Mouse (Mus musculus): ENCODE measurements around the gene Clcf1. TPM values are rescaled to one million over a fixed set of nuclear protein-coding genes. Genes with fewer than 3 reads are reported as not detected.

Clcf1 gene
- total RNA-seq, 2 experiments from 2014 or later = 7.9 to 11.1 TPM

GRCm38 (mm10) chr19:4216041-4216685, 2.1 kb downstream of the Clcf1 start:
- peak in 1 of 2 experiments; percentile 36 for DNase-seq (ENCODE audit: low spot score in 2 of 2)

DNA sequence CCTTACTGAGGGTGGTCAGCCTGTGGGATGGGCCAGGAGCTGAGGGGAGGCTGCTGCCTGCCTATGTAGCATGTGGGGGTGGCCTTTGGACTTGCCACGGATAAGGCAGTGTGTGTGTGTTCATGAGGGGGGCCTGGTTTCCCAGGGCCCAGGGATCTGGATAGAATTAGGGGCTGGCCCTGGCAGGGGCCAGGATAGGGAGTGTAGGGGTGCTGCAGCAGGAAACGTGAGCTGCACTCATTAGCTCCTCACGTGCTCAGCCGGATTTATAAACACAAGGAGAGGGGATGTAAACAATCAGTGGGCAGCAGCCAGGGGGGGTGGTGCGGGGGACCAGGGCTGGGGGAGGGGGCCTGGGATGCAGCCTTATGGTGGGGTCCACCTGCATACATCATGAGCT, 3.1 kb downstream of the Clcf1 start:
- no peak for DNase-seq (ENCODE audit: low spot score in 2 of 2)

DNA sequence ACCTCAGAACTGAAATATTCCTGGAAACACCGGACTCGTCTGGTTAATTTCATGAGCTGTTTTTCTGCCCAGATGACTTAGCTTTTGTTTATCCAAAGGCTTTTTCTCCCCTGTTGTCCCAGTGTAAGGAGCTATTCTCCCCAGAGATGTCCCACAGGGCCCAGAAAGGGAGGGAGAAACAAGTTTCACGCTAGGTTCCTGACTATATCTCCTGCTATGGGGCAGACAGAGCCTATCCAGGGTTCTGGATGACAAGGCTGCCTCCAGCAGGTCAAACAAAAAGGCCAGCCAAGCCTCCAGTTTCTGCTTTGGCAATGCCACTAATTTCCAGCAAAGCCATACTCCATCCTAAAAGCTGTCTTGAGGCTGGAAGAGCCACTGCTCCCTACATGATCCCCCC, 3.8 kb downstream of the Clcf1 start:
- no peak for DNase-seq (ENCODE audit: low spot score in 2 of 2)

DNA sequence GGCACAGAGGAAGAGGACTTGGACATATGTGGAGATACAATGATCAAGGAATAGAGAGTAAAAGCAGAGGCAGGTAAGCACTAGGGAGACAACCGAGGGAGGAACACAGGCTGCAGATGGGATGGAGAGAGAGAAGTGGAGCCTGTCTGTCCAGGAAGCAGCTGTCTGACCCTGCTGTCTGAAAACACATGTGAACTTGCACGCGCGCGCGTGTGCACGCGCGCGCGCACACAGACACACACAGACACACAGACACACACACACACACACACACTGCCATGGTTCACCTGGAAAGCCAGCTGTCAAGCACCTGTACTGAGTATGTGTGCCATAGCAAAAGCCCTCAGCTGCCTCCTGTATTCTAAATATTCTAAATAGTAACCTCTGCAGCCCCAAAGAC, 4.3 kb downstream of the Clcf1 start:
- no peak for DNase-seq (ENCODE audit: low spot score in 2 of 2)

DNA sequence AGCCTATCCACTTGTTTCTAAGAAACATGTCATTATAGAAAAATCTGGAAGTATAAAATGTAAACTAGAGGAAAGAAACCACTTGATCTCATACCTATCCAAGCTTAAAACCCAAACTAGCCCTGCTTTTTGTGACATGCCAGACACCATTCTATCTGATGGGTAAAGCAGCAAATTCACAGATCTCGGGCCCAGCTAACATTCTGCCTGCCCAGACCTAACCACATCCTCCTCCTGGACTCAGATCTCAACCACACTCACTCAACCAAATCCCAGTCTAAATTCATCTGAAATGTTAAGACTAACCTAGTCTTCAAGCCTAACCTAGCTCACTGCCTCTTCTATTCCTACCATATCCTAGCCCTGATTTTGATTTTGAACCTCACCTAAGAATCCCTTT, 4.7 kb downstream of the Clcf1 start:
- no peak for DNase-seq (ENCODE audit: low spot score in 2 of 2)

DNA sequence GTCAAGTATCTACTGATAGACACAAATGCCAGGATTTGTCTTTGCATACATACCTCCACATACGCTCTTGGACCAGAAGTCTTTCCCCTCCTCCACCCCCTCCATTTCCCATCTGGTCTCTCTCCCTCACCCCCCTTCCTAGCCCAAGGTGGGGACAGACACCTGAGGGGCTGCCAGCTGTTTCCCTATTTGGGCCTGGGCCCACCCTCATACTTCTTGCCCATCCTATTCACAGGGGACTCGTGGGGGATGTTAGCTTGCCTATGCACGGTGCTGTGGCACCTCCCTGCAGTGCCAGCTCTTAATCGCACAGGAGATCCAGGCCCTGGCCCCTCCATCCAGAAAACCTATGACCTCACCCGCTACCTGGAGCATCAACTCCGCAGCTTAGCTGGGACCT, 5.9 kb downstream of the Clcf1 start:
- DNase-seq (ENCODE audit: low spot score in 2 of 2) = no peak

- DNase-seq (ENCODE audit: low spot score in 2 of 2) = no peak
Measured at GRCm38 (mm10) chr19:4220416-4220815, 6.4 kb downstream of the Clcf1 start.

DNA sequence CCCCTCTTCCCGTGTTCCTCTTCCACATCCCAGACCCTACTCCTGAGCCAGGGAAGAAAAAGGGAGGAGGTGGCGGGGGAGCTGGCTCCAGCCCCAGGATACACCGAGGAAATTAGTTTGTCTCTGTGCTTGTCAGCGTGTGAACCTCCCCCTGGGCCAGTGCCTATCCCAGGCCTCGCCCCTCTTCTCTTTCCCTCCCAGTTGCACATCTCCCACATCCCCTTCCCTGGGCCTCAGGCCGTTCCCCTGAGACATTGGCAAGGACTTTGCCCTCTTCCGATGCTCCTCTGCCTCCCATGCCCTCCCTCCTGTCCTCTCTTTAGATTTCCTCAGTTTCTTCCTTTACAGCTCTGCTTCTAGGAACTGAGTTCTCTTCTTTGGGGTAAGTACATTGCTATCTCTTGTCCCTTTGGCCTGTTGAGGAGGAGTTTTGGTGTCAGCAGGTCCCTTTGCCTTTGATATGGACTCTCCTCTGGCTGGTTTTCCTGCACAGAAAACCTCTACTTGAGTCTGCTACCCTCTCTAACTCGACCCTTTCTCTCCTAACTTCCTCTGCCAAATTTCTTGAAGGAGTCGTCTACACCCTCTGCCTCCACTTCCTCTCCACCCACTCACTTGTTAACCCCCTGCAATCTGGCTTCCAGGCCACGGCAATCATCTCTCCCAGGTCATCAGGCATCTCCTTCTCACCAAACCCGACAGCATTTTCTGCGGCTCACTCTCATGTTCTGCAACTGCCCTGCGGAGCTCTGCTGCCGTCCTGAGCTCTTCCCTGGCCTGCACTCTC, 7.1 kb downstream of the Clcf1 start:
- no peak for DNase-seq (ENCODE audit: low spot score in 2 of 2)

DNA sequence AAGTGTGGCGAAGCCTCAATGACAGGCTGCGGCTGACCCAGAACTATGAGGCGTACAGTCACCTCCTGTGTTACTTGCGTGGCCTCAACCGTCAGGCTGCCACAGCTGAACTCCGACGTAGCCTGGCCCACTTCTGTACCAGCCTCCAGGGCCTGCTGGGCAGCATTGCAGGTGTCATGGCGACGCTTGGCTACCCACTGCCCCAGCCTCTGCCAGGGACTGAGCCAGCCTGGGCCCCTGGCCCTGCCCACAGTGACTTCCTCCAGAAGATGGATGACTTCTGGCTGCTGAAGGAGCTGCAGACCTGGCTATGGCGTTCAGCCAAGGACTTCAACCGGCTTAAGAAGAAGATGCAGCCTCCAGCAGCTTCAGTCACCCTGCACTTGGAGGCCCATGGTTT, 8.1 kb downstream of the Clcf1 start:
- no peak for DNase-seq (ENCODE audit: low spot score in 2 of 2)

GRCm38 (mm10) chr19:4226779-4227178, 12.7 kb downstream of the Clcf1 start:
- no peak for DNase-seq (ENCODE audit: low spot score in 2 of 2)

GRCm38 (mm10) chr19:4227446-4227845, 13.4 kb downstream of the Clcf1 start:
- no peak for DNase-seq (ENCODE audit: low spot score in 2 of 2)

DNA sequence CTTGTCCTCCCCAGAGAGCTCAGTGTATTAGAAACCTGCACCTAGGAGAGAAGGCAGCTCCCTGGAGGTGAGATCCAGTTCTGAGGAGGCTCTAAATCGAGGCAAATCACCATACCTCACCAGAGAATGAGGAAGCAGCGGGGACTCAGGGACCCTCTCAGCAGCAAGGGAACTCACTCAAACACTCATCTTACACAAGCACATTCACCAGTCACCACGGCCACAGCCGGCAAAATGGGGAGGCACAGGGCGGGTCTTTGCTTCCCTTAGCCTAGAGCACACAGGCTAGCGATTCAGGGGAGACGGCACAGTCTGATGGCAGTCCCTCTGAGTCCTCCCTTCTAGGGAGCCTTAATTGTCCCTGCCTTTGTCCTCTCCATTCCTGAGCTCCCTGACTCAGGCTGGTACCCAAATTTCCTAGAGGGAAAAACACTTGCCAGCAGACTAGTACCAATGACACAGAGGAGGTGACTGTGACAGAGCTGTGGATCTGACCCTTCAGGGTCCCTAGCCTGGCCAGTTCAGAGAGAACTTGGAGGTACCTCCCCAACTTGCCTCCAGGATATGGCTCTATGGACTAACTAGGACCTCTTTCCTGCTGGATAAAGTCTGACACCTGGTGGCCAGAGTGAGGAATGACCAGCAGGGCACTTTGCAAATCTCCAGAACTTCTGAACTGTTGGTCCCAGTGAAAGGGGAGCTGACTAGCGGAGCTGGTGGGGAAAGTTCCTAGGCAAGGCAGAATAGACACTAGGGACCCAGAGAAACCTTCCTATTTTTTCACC, 14.0 kb downstream of the Clcf1 start:
- DNase-seq (ENCODE audit: low spot score in 2 of 2) = peak; percentile 63 to 71

DNA sequence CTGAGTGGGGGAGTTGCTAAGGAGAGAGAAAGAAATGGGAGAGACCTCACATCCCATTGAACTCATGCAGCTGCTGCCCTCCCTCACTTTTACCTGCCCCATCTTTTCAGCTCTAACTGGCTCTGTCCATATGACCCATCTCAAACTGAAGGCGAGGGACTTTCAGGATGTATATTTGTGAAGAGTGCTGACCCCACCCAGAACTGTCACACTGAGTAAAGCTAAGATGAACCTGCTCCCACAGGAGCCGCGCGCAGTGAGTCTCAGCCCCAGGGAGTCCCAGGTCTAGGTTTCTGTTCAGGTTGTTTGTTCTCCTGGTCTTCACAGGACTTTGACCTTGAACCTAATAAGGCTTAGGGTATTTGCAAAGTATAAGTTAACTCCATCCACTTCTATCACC, 14.9 kb downstream of the Clcf1 start:
- no peak for DNase-seq (ENCODE audit: low spot score in 2 of 2)

GRCm38 (mm10) chr19:4229451-4230076, 15.5 kb downstream of the Clcf1 start:
- no peak for DNase-seq (ENCODE audit: low spot score in 2 of 2)

GRCm38 (mm10) chr19:4230415-4230814, 16.4 kb downstream of the Clcf1 start:
- DNase-seq (ENCODE audit: low spot score in 2 of 2) = peak in 1 of 2 experiments; percentile 45

- peak; percentile 90 to 93 for DNase-seq (ENCODE audit: low spot score in 2 of 2)
Measured at GRCm38 (mm10) chr19:4231253-4232185, 17.5 kb downstream of the Clcf1 start, which contains the start of gene Pold4. Pold4 (plus strand) TSS chr19:4231899.

DNA sequence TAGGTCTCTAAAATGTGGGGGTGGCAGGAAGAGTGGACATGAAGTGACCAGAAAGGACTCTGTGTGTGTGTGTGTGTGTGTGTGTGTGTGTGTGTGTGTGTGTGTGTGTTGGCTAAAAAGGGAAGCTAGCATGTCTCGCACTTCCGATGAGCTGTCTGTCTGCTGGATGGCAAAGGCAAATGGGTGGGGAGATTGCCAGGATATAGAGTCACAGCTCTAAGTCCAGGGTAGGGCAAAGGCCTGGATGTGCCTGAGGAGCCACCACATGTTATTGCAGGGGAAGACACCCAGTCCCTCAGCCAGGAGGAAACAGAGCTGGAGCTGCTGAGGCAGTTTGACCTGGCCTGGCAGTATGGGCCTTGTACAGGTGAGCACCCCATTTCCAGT, 18.1 kb downstream of the Clcf1 start:
- DNase-seq (ENCODE audit: low spot score in 2 of 2) = no peak

DNA sequence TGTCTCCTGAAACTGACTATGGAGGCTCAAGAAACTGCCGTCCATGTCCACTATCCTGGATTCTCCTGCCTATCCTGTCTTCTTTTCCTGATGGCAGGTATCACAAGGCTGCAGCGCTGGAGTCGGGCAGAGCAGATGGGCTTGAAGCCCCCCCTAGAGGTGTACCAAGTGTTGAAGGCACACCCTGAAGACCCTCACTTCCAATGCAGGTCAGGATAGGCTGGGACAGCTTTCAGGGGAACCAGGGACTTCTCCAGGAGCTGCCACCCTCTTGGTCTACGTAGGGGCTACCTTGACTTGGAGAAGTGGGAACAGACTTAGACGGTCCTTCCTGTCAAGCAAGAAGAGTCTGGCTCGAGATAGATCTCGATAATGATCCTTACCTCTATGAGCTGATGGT, 18.6 kb downstream of the Clcf1 start:
- no peak for DNase-seq (ENCODE audit: low spot score in 2 of 2)

GRCm38 (mm10) chr19:4234548-4234947, 20.5 kb downstream of the Clcf1 start:
- DNase-seq (ENCODE audit: low spot score in 2 of 2) = no peak

- DNase-seq (ENCODE audit: low spot score in 2 of 2) = no peak
Measured at GRCm38 (mm10) chr19:4240247-4240668, 26.2 kb downstream of the Clcf1 start.
